Mouse (Mus musculus) liver, embryonic 12.5 days (tissue): Measurements from ENCODE around the gene Foxn1. TPM values are rescaled to one million over a fixed set of nuclear protein-coding genes. Genes with fewer than 3 reads are reported as not detected.

Source experiments
- ATAC-seq: fragments of 200-750 bp; cut with Nextera tagmentation; 2 replicates; pipeline ENCODE4 v1.8.0; 2017; ENCODE audit warnings: moderate number of reproducible peaks, mild to moderate bottlenecking, moderate library complexity
- H3K27ac ChIP-seq: fragments of 300-500 bp; sonication (generic); 2 replicates; pipeline ENCODE4 v1.5.1; 2016; ENCODE audit warnings: mild to moderate bottlenecking
- H3K27me3 ChIP-seq: fragments of 300-500 bp; sonication (generic); replicated peaks from 2 replicates; pipeline ENCODE4 v1.6.1; 2016; ENCODE audit warnings: mild to moderate bottlenecking, moderate library complexity
- H3K36me3 ChIP-seq: fragments of 300-500 bp; sonication (generic); 2 replicates; pipeline ENCODE4 v1.6.1; 2016; ENCODE audit warnings: mild to moderate bottlenecking, moderate library complexity
- H3K4me1 ChIP-seq: fragments of 300-500 bp; sonication (generic); 2 replicates; pipeline ENCODE4 v1.6.1; 2016
- H3K4me2 ChIP-seq: fragments of 300-500 bp; sonication (generic); 2 replicates; pipeline ENCODE4 v1.6.1; 2016; ENCODE audit warnings: mild to moderate bottlenecking, moderate library complexity
- H3K4me3 ChIP-seq: fragments of 300-500 bp; sonication (generic); 2 replicates; pipeline ENCODE4 v1.5.1; 2016; ENCODE audit warnings: mild to moderate bottlenecking, moderate library complexity
- H3K9ac ChIP-seq: fragments of 300-500 bp; sonication (generic); 2 replicates; pipeline ENCODE4 v1.6.1; 2016; ENCODE audit warnings: mild to moderate bottlenecking, moderate library complexity
- H3K9me3 ChIP-seq: fragments of 300-500 bp; sonication (generic); replicated peaks from 2 replicates; pipeline ENCODE4 v1.6.1; 2016; ENCODE audit warnings: mild to moderate bottlenecking, moderate library complexity
- whole genome bisulfite sequencing: fragments of 180-500 bp; shearing (Covaris S2); methylation state at CpG from one replicate; pipeline ENCODE4 v1.1.7; 2016; ENCODE audit not compliant: insufficient replicate concordance; 5-methylcytosine and 5-hydroxymethylcytosine counted together
- polyA plus RNA-seq: library from polyadenylated mRNA; unstranded; fragments of >200 nt; fragmentation: Nextera tagmentation; extraction: Ambion mirVana; gene quantifications from 2 replicates; pipeline ENCODE4 v1.2.1, GENCODE M21; 2016

Gene Foxn1
- polyA plus RNA-seq, 1 experiment from 2014 or later = not detected

DNA sequence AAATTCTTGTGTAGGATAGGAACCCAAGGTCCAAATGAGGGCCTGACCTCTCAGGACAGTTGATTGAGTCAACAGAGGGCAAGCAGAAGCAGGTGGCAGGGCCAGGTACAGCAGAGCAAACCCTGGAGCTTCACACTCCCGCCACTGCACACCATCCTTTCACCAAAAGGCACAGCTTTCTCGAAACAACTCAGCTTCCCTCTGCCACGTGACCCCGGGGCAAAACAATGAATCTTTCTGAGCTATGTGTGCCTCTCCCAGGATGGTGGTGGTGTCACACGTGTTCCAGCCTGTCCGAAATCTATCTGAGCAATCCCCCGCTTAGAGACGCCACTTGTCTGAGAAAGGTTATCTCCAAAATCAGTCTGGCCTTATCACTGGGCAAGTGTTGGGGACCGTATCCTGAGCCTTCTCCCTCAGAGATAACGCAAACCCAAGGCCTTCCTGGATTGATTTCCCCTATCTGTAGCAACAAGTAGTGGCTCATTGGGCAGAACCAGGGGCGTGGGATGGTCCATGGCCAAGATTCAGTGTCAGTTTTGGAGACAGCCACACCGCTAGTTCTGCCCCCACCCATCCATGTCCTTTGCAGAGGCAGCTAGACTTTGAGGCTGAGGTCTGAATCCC lies 34.0 kb upstream of the Foxn1 start:
- 11% methylated on average over 12 of the region's 12 CpGs for WGBS
- H3K9me3 ChIP-seq = no peaks in the 10 kb centered on the region
- peaks cover 7% of the 10 kb centered on the region for H3K4me1 ChIP-seq
- no peak overlapping the region for H3K4me3 ChIP-seq
- peaks cover 51% of the 10 kb centered on the region for H3K27me3 ChIP-seq
- H3K9ac ChIP-seq = no peak overlapping the region
- no peak overlapping the region for H3K27ac ChIP-seq
- H3K4me2 ChIP-seq = no peak overlapping the region
- H3K36me3 ChIP-seq = no peaks in the 10 kb centered on the region
- ATAC-seq = no peak

DNA sequence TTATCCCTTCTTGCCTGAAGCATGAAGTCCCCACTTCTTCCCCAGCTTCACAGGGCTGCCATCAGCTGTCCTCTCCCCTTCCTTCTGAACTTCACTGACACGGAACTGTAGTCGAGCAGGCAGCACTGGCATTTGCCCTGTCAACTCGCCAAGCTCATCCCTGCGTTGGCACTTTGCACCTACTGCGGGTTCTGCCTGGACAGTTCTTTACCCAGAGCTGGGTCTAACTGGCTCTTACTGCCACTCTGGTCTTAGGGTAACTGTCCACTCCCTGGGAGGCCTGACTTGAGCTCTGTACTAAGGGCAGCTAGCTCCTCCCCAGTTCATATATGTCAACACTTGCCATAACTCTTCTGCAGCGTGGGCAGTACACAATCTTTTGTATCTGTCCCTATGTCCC lies 30.5 kb upstream of the Foxn1 start:
- H3K4me2 ChIP-seq = no peak overlapping the region
- no peak overlapping the region for H3K9ac ChIP-seq
- H3K27ac ChIP-seq = no peak overlapping the region
- no peaks in the 10 kb centered on the region for H3K36me3 ChIP-seq
- no peaks in the 10 kb centered on the region for H3K9me3 ChIP-seq
- H3K27me3 ChIP-seq = peaks cover 45% of the 10 kb centered on the region
- no peak for ATAC-seq
- H3K4me1 ChIP-seq = peaks cover 7% of the 10 kb centered on the region
- H3K4me3 ChIP-seq = no peak overlapping the region
- WGBS = 68% methylated on average over 6 of the region's 6 CpGs

DNA sequence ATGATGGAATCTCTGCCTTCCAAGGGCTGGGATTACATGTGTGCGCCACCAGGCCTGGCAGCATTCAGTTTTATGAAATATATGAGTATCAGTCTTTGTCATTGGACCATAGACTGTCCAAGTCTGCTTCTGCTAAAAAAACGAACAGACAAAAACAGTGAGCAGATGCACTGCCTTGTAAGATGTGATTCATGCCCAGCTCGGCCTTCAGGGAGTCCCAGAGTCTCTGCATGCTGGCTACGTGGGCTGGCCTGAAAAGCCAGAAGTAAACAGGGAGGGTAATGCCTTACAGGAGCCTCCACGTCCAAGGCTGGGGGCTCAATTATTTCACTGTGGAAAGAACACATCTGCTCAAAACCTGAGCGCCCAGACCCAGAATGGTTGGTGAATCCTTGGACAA lies 26.5 kb upstream of the Foxn1 start:
- Histone ChIP-seq H3K4me2 (no peak overlapping the region), H3K4me1 (peaks cover 15% of the 10 kb centered on the region), H3K36me3 (no peaks in the 10 kb centered on the region), H3K4me3 (no peak overlapping the region), H3K27ac (no peak overlapping the region), H3K9me3 (no peaks in the 10 kb centered on the region), H3K27me3 (peaks cover 21% of the 10 kb centered on the region), H3K9ac (no peak overlapping the region)
- ATAC-seq = no peak
- 54% methylated on average over 6 of the region's 6 CpGs for WGBS

DNA sequence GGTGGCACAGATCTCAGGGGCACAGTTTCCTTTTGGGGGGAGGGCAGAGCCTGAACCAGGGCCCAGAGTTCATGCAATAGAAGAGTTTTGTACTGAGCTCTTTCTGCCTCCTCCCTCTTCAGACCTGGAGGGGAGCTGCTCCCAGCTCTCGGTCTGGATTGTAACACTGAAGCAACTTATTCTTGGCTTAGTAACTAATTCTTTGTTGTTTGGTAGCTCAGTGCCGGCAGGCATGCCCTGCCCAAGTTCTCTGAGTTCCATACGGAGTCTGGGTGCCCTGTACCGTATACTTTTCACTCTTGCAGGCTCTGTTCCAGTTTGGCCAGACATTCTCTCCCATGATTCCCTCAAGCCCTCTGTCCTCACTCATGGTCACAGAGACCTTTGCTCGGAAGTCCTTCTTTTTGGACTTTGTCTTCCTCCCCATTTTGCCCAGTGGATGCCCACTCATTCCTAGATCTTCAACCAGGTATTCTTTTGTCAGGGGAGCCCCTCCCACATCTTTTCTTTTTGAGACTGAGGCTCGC lies 26.0 kb upstream of the Foxn1 start:
- ATAC-seq = no peak
- no peak overlapping the region for H3K27ac ChIP-seq
- H3K4me3 ChIP-seq = no peak overlapping the region
- WGBS = 67% methylated on average over 6 of the region's 6 CpGs
- H3K27me3 ChIP-seq = peaks cover 21% of the 10 kb centered on the region
- H3K9me3 ChIP-seq = no peaks in the 10 kb centered on the region
- H3K9ac ChIP-seq = no peak overlapping the region
- H3K4me1 ChIP-seq = peaks cover 15% of the 10 kb centered on the region
- no peaks in the 10 kb centered on the region for H3K36me3 ChIP-seq
- no peak overlapping the region for H3K4me2 ChIP-seq

DNA sequence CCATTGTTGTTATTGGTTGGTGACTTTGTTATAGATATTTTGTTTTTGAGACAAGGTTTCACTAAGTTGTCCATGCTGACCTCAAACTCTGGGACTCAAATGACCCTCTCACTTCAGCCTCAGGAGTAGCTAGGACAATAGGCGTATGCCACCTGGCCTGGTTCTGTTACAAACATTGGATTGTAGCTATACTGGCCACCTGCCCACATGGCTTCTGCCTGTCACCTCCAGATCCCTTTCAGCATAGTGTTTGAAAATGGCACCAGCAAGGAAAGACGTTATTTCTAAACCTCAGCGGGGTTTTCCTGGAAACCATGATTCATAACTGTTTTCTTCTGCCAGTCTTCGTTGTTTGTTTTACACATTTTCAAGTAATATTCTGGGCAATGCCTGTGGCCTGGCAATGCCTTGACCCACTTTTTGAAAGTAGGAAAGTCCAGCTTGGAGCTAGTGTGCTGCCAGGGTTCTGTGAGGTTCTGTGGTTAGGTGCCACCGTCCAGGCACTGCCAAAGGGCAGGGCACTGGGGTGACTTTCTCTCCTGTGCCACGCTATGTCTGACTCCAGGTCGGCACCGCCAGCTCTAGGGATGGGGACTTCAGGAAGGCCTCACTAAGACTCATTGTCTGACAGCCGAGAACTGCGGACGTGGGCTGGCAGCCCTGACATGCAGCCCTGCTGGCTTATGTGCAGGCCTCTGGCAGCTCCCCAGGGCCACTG lies 25.4 kb upstream of the Foxn1 start:
- H3K9ac ChIP-seq = no peak overlapping the region

DNA sequence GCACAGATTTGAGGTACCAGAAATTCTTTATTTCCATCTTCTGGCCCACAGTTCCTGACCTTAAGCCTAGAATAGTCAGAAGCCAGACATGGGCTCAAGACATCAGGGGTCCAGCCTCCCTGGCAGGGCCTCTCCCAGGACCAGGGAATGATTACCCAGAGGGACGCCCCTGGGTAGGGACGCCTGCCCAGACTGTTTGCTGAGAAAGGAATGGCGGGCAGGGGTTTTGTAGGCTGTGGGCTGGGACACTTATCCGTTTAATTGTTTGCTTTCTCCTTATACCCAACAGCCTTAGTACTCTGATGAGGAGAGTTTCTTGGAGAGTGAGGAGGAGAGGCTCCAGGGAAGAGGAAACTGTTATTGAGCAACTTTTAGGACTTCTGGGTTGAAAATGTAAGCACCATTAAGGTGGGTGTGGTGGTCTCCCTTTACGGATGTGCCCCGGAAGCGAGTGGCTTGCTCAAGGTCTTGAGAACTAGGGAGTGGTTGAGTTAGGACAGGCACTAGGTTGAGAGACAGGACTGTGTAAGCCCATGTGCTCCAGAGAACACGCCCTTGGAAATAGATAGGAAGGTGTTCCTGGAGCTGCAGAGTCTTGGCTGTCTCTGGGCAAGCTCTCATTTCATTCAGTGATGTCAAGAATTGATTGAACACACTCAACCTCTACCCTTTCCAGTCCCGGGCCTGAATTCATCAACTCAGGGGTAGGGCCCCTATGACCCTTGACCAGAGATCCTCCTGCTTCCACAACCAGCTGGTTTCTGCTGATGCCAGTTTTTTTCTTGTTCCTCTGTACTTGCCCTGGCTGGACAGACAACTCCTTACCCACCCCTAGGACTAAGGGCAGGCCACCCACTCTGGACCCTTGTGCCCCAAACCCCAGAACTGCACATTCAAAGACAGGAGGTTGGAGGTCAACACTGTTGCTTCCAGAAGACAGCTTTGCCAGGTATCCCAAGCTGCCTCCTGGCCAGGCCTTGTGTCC lies 22.2 kb upstream of the Foxn1 start:
- Histone ChIP-seq H3K4me2 (no peak overlapping the region), H3K4me1 (peaks cover 15% of the 10 kb centered on the region), H3K27me3 (peaks cover 17% of the 10 kb centered on the region), H3K36me3 (no peaks in the 10 kb centered on the region), H3K9me3 (no peaks in the 10 kb centered on the region), H3K9ac (no peak overlapping the region), H3K4me3 (no peak overlapping the region), H3K27ac (no peak overlapping the region)
- no peak for ATAC-seq
- 66% methylated on average over 9 of the region's 9 CpGs for WGBS

More for the DNA sequence above, 25.4 kb upstream of the Foxn1 start:
- WGBS = 69% methylated on average over 11 of the region's 11 CpGs
- H3K4me1 ChIP-seq = peaks cover 15% of the 10 kb centered on the region
- H3K27me3 ChIP-seq = peaks cover 21% of the 10 kb centered on the region
- H3K36me3 ChIP-seq = no peaks in the 10 kb centered on the region
- H3K4me3 ChIP-seq = no peak overlapping the region
- ATAC-seq = no peak
- no peak overlapping the region for H3K4me2 ChIP-seq
- no peaks in the 10 kb centered on the region for H3K9me3 ChIP-seq
- no peak overlapping the region for H3K27ac ChIP-seq

DNA sequence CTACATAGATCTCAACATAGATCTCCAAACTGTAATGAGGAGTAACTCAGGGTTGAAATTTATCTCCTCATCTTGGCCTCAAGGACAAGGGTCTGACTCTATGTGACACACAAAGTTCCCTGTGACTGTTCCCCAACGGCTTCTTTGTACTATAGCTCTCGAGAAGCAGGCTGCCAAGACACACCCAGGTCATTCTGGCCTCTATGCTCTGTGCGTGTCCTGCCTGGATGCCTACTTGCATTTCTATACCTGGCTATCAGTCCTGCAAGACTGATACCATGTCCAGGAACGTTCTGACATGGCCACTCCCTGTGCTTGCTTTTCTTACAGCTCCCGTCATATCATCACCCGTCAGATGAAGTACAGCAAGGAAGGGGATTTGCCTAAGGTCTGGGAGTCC lies 15.7 kb upstream of the Foxn1 start:
- Histone ChIP-seq H3K27ac (no peak overlapping the region), H3K9me3 (no peaks in the 10 kb centered on the region), H3K4me1 (no peaks in the 10 kb centered on the region), H3K4me2 (no peak overlapping the region), H3K9ac (no peak overlapping the region), H3K27me3 (peaks cover 24% of the 10 kb centered on the region), H3K36me3 (no peaks in the 10 kb centered on the region), H3K4me3 (no peak overlapping the region)
- ATAC-seq = no peak
- WGBS = 57% methylated on average over 6 of the region's 6 CpGs

DNA sequence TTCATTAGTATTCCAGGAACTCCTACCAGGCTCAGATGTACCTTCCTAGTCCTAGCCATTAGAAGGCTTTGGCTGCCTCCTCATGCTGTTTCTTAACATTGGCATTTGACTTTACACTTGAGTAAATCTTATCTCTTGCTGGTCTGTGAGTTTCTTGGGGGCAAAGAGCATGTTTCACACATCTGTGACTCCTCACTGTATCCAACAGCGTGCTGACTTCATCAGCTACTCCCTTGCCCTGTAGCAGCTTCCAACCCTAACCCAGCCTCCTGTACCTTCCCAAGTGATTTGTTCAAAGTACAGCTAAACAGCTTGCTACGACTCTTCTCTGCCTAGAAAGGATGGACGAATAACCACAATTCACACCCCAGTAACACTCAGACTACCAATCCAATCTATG lies 15.1 kb upstream of the Foxn1 start:
- Histone ChIP-seq H3K4me1 (no peaks in the 10 kb centered on the region), H3K4me2 (no peak overlapping the region), H3K27ac (no peak overlapping the region), H3K27me3 (peaks cover 24% of the 10 kb centered on the region), H3K36me3 (no peaks in the 10 kb centered on the region), H3K4me3 (no peak overlapping the region), H3K9me3 (no peaks in the 10 kb centered on the region), H3K9ac (no peak overlapping the region)
- 58% methylated on average over 3 of the region's 3 CpGs for WGBS
- no peak for ATAC-seq

DNA sequence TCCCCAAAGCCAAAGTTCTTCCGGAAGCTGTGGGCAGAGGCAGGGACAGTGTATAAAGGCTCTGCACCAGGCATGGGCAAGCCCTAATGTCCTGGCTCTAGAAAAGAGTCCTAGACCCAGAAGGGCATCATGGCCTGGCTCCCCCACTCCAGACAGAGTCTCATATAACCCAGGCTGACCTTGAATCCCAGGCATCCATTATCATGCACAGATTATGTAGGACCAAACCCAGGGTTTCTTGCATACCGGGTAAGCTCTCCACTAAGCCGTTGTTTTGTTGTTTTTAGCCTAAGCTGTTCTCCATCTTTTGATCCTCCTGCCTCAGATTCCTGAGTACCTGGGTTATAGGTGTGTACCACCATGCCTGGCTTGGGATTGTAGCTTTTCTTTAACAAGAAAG lies 14.6 kb upstream of the Foxn1 start:
- no peak overlapping the region for H3K4me2 ChIP-seq
- no peak overlapping the region for H3K27ac ChIP-seq
- no peaks in the 10 kb centered on the region for H3K9me3 ChIP-seq
- peaks cover 27% of the 10 kb centered on the region for H3K27me3 ChIP-seq
- ATAC-seq = no peak
- no peaks in the 10 kb centered on the region for H3K36me3 ChIP-seq
- WGBS = 44% methylated on average over 3 of the region's 3 CpGs
- no peak overlapping the region for H3K9ac ChIP-seq
- no peak overlapping the region for H3K4me3 ChIP-seq
- no peaks in the 10 kb centered on the region for H3K4me1 ChIP-seq

DNA sequence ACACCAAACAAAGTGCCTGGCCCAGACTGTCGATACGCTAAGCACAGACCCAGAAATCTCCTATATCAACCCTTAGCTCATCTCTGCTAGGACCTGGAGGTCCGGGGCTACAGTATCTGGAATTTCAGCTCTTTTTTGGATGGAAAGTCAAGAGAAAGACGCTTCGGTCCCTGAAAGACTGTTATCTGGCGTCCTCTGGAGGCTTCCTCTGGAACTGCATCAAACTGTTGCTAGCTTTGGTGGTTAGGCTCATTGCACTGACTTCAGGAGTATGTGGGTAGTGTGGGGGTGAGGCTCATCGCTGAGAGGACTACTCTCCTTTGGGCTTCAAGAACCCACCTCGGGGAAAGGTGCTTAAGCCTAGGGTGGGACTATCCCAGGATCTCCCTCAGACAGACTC lies 13.3 kb upstream of the Foxn1 start:
- 9% methylated on average over 8 of the region's 8 CpGs for WGBS
- Histone ChIP-seq H3K4me2 (no peak overlapping the region), H3K9me3 (no peaks in the 10 kb centered on the region), H3K36me3 (no peaks in the 10 kb centered on the region), H3K27me3 (peaks cover 30% of the 10 kb centered on the region), H3K9ac (no peak overlapping the region), H3K4me1 (no peaks in the 10 kb centered on the region), H3K27ac (no peak overlapping the region), H3K4me3 (no peak overlapping the region)
- ATAC-seq = no peak

DNA sequence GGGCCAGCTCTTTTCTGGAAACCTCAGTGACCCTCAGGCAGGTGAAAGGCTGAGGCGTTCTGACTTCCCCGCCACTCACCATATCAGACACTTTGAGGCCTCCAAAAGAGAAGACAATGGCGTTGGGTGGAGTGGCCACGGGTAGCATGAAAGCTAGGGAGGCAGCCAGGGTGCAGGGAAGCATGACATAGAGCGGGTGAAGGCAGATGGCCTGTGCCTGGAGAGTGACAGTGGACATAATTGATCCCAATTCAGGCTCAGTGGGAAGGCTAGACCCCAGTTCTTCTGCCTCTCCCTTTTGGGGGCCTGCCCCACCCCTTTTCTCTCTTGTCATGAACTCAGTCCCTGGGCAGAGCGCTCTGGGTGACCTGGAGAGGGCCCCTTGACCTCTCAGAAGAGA lies 11.9 kb upstream of the Foxn1 start:
- peaks cover 26% of the 10 kb centered on the region; the same call in 1 of the 2 replicates for H3K27me3 ChIP-seq
- WGBS = 71% methylated on average over 6 of the region's 6 CpGs
- no peak overlapping the region for H3K4me3 ChIP-seq
- no peak overlapping the region for H3K4me2 ChIP-seq
- ATAC-seq = no peak
- no peak overlapping the region for H3K9ac ChIP-seq
- H3K27ac ChIP-seq = no peak overlapping the region
- H3K4me1 ChIP-seq = no peaks in the 10 kb centered on the region
- no peaks in the 10 kb centered on the region for H3K9me3 ChIP-seq
- H3K36me3 ChIP-seq = no peaks in the 10 kb centered on the region

DNA sequence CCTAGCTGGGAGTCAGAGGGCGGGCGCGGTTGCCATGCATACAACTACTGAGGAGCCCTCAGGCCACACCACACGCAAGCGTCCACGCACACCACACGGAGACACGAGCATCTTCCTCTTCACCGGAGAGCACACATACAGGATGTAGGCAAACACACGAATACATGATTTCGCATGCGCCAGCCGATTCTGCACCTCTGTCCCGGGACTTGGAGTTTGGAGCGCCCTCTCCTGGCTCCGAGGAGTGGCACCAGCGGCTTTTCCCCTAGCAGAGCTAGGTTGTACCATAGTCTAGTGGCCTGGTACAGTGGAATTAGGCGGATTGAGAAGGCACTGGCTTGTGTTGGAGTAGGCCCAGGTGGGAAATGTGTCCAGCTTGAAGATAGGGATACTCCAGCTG lies 11.0 kb upstream of the Foxn1 start:
- H3K27me3 ChIP-seq = peaks cover 26% of the 10 kb centered on the region; the same call in 1 of the 2 replicates
- H3K36me3 ChIP-seq = no peaks in the 10 kb centered on the region
- no peak overlapping the region for H3K27ac ChIP-seq
- WGBS = 14% methylated on average over 18 of the region's 18 CpGs
- H3K4me3 ChIP-seq = no peak overlapping the region
- no peaks in the 10 kb centered on the region for H3K9me3 ChIP-seq
- H3K4me2 ChIP-seq = peak overlapping the region; percentile 13; the same call in 1 of the 2 replicates
- ATAC-seq = no peak
- no peak overlapping the region for H3K9ac ChIP-seq
- no peaks in the 10 kb centered on the region for H3K4me1 ChIP-seq
